Mouse (Mus musculus) lung, postnatal 0 days (tissue): Measurements from ENCODE around the gene Omp.

ENCODE experiments used
- CTCF ChIP-seq: IDR thresholded peaks from 2 replicates; pipeline ENCODE4 v1.5.1; 2016; ENCODE audit warnings: antibody characterized with exemption, mild to moderate bottlenecking
- EP300 ChIP-seq: IDR thresholded peaks from 2 replicates; pipeline ENCODE4 v1.6.1; 2016; ENCODE audit warnings: antibody characterized with exemption, mild to moderate bottlenecking, control low read depth

DNA sequence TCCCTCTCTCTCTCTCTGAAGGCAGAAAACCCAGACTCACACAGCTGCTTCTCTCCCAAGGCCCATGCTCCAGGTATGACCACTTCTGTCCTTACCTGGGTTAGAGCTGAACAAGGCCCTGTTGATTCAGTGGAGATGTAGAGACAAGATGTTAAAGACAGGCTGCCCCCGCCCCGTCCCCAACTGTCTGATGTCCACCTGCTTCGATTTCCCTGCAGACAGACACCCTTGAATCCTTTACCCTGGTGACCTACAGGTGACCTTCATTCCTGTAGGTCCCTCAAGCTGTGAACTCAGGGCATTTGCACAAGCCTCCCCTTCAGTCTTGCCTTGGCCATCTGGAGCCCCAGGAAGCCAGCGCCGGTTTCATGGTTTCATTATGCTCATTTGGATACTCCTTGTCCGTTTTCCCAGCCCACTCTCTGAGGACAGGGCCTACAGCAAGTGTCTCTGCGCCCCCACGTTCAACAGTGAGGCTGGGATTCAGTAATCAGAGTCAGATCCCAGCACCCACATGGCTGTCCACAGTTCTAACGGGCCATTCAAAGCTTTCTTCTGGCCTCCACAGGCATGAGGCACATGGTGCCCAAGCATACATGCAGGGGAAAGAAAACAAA lies 19.2 kb upstream of the Omp start:
- TF ChIP-seq CTCF (no peak), EP300 (no peak)
